Mouse (Mus musculus) cerebellum, postnatal 25 days (tissue): ENCODE data around the gene H2-DMb2.

Experiments
- DNase-seq, 2 experiments: peaks; one replicate each; pipeline ENCODE4 v3.0.0; 2021; ENCODE audit warnings: mixed read lengths in 2 of 2

The H2-DMb2 gene

GRCm38 (mm10) chr17:34143033-34143432 lies at the start of gene H2-DMb2:
TSS of gene H2-DMb2 (plus strand) at chr17:34143307.
- no peak for DNase-seq

DNA sequence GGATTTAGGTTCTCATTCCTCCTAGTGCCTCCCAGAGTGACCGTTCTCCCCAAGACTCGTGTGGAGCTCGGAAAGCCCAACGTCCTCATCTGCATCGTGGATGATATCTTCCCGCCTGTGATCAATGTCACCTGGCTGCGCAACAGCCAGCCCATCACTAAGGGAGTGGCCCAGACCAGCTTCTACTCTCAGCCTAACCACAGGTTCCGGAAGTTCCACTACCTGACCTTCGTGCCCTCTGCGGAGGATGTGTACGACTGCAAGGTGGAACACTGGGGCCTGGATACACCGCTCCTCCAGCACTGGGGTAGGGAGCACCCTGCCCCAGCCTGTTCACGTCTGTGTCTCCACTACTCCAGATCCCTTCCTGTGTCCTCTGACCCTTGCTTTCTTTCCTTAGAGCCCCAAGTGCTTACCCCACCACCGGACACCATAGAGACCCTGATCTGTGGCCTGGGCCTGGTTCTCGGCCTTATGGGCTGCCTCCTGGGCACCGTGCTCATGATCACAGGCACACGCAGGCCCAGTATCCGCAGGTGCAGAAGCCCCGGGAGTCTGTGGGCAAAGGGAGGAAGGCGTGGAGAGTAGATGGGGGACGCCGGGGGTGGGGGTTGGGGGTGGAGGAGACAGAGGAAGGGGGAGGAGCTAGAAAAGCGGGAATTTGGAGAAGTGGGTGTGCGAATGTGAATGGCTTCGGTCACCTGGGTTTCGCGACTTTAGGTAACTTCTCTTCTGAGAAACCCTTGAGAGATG lies 48.6 kb upstream of the H2-DMb2 start:
- DNase-seq, result no peak

DNA sequence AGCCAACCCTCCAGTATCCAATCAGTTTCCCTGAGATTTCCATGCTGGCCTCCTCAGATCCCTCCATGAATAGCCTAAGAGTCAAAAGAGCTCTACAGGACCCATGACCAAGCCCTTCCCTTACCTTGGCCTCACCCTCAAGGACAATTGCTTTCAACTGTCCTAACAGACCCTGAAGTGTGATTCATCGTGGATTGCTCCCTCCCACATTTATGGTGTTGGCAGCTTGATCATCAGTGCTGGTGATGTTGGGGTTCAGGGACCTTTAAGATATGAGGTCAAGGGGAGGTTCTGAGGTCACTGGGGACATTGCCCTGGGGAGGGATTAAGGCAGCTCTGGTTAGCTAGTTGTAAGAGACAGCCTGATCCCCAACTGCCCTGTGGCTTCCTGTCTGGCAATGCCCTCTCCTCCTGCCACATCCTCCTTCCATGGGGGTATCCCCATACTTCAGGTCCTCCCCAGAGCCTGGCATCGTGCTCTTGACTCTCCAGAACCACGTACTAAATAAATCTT lies 46.6 kb upstream of the H2-DMb2 start:
- DNase-seq, result no peak

GRCm38 (mm10) chr17:34097272-34097671 lies 45.8 kb upstream of the H2-DMb2 start:
- DNase-seq, result no peak

DNA sequence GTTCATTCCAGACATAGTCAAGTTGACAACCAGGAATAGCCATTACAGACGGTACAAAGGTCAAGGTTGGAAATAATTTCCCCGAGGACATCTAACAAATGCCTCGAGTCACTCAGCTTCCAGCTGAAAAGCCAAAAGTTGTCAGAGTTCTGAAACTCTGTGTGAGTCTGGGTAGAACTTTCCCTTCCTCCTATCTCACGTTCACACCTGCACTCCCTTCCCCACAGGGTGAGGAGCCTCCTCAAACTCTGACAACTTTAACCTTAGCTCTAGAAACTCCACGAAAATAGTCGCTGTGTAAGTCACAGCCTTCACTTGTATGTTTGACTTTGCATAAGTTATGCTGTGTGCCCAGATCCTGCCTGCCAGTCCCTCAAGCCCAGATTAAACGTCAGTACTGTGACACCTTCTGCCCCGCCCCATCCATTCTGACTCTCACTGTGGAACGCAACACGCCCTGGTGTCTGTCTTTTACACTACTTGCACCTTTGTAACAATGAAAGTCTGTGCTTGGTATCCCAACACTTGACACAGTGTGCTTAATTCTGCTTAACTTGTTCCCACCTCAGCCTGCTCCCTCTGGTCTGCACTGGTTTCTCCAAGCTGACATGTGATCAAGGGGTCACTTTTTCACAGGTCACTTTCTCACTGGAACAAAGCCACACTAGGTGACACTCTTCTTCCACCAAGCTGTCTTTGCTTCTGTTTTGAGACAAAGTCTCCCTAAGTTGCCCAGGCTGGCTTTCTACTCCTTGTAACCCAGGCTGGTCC lies 44.2 kb upstream of the H2-DMb2 start:
- DNase-seq, result no peak

DNA sequence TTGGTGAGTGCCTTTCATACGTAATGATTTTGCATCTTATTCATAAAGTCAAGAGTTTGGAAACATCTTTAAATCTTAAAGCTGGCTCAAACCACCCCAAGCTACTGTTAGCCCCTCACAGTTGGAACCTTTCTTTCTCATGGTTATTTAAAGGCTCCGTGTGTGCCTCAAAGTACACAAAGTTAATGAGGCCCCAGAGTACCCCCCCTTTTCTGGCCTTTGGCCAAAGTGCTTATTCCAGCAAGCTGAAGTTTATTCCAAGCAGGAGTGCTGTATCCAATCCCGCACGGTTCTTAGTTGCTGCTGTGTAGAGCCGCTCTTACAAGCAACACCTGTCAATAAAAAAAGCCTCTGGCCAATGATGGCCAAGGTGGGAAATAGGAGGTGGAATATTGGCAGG lies 43.6 kb upstream of the H2-DMb2 start:
- no peak for DNase-seq

- no peak for DNase-seq
These were observed 41.9 kb upstream of the H2-DMb2 start for GRCm38 (mm10) chr17:34101185-34101584.

- DNase-seq, result peak; percentile 92 to 96
These were observed 41.5 kb upstream of the H2-DMb2 start for GRCm38 (mm10) chr17:34101604-34102032.

DNA sequence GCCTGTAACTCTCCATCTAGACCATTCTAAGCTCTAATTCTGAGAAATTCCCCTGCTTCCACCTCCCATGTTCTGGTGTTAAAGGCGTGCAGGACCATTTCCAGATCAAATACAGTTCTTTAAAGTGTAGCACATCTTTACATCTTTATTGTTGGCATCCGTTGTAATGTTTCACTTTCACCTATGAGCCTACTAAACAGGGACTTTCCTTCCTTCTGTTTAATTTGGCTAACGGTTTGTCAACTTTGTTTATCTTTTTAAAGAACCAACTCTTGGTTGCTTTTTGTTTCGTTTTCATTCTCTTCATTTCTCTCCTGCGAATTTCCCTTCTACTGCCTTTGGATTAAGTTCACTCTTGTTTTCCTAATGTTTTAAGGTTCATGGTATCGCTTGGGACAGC lies 40.3 kb upstream of the H2-DMb2 start:
- no peak for DNase-seq

- DNase-seq, result no peak
These were observed 38.3 kb upstream of the H2-DMb2 start for GRCm38 (mm10) chr17:34104804-34105203.

DNA sequence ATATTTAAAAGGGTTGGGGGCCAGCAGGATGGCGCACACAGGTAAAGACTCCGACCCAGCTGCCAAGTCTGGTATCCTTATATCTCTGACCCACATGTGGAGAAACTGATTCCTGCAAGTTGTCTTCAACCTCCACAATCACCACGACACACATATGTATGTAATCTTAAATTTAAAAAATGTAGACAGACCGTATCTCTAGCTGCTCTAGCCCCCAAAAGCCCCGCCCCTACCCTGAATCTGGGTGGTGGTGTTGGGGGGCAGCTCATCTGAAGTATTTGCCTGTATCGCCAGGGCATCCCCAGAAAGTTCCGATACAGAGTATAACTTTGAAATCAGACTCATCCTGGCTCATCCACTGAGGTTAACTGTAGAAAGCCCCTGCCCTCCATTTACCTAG lies 36.6 kb upstream of the H2-DMb2 start:
- no peak for DNase-seq

DNA sequence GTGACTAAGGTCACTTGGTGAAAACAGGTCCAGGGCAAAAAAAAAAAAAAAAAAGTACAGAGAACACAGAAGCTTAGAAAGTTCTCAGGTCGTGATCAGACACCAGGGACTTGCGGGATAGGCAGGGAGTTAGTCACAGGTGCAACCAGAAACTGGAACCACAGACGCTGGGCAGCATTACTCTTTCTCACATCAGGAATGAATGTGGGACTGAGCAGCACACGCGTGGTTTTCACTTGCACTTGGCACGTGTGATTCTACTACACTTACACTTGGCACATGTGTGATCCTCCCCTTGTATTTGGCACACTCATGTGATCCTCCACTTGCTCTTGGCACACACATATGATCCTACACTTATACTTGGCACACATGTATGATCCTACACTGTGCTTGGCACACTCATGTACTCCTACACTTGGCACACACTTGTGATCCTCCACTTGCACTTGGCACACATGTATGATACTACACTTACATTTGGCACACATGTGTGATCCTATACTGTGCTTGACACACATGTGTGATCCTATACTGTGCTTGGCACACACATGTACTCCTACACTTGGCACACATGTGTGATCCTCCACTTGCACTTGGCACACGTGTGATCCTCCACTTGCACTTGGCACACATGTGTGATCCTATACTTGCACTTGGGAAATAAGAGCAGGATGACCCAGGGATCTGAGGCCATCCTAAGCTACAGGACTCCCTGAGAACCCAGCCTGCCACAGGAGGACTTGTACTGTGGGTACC lies 35.8 kb upstream of the H2-DMb2 start:
- no peak for DNase-seq

GRCm38 (mm10) chr17:34108460-34108859 lies 34.6 kb upstream of the H2-DMb2 start:
- no peak for DNase-seq

- DNase-seq, result peak in 1 of 2 experiments; percentile 54
These were observed 33.9 kb upstream of the H2-DMb2 start for GRCm38 (mm10) chr17:34109038-34109805.

GRCm38 (mm10) chr17:34109806-34110195 lies 33.3 kb upstream of the H2-DMb2 start:
- no peak for DNase-seq

- no peak for DNase-seq
These were observed 32.8 kb upstream of the H2-DMb2 start for GRCm38 (mm10) chr17:34110309-34110708.

GRCm38 (mm10) chr17:34114114-34114513 lies 29.0 kb upstream of the H2-DMb2 start:
- no peak for DNase-seq

- DNase-seq, result peak in 1 of 2 experiments; percentile 44
These were observed 26.3 kb upstream of the H2-DMb2 start for GRCm38 (mm10) chr17:34116736-34117370.

DNA sequence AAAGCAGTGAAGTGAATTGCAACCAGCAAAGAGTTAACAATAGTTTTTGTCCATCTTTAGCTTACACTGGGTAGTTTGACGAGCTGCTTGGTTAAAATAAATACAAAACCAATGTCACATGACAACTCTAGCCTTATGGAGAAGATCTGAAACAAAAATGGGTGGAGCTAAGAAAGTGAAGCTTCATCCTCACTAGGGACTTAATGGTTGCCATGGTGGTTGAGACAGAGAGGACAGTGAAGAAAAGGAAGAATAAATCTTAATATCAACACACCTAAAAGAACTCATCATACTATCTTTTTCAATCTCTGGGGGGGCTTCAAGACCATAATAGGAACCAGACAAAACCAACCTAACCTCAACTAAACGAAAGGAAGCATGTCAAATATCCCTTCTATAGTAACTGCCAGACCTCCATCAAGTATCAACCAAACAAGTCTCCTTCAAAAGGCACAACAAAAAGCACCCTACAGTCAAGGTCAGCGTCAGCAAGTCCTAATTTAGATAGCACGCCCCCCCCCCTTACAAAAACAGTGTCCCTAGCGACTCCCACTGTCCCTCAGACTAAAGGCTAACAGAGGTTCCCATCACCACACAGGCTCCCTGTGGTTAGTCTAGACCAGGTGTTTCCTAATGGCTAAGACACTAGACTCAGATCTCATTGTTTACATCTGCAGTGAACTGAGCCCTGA lies 25.5 kb upstream of the H2-DMb2 start:
- no peak for DNase-seq

DNA sequence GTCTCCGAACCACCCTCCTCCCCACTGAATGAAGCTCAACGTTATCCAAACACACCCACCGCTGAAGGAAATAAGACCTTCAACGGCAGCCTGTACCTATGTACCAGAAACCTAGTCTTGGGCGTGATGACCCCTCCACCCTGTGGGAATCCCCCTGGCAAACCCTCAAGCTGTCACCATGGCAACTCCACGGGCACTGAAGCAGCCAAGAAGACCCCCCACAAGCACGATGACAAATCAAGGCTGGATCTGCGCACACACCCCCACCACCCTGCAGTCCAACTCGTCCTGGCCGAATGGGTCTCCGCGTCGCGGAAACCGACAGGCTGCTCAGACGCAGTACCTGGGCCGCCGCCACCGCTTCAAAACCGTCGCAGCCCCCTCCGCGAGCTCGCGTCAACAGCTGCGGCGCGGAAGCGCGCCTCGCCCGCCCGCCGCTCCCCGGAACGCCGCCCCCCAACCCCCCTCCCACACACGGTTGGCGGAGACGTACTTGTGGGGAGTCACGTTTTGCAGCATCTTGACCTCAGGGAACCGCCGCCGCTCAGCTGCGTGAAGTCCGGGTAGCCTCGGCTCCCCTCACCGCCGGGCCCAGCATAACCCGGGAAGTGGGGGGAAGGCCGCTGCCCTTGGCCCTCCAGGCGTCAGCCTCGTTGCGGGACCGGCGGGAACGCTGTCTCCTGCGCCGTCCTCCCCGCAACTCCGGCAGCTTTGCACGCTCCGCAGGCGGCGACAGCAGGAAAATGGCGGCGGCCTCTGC lies 24.8 kb upstream of the H2-DMb2 start:
- DNase-seq, result peak; percentile 67 to 68

- DNase-seq, result no peak
These were observed 24.2 kb upstream of the H2-DMb2 start for GRCm38 (mm10) chr17:34118873-34119248.
